Mouse (Mus musculus) thymus, adult 2 months (tissue): ENCODE data around the gene Tesk2.

Experiments used
- CTCF ChIP-seq: fragments of 200-500 bp; IDR thresholded peaks from 2 replicates; pipeline ENCODE4 v1.5.1; 2012; ENCODE audit warnings: mild to moderate bottlenecking, control low read depth, low read length, moderate library complexity, borderline replicate concordance; ENCODE audit not compliant: control insufficient read depth, poor library complexity, insufficient read depth; ENCODE audit errors: extremely low read depth
- POLR2A ChIP-seq: fragments of 200-500 bp; IDR thresholded peaks from 2 replicates; pipeline ENCODE4 v1.6.1; 2012; ENCODE audit warnings: mild to moderate bottlenecking, low read length, control low read depth, moderate library complexity; ENCODE audit not compliant: control insufficient read depth, poor library complexity, insufficient read depth; ENCODE audit errors: extremely low read depth

- TF ChIP-seq POLR2A (no peak), CTCF (no peak)
These were observed 13.1 kb upstream of the Tesk2 start for GRCm38 (mm10) chr4:116707666-116708065.
